Mouse (Mus musculus): ENCODE data around the gene Xntrpc.

Xntrpc gene

DNA sequence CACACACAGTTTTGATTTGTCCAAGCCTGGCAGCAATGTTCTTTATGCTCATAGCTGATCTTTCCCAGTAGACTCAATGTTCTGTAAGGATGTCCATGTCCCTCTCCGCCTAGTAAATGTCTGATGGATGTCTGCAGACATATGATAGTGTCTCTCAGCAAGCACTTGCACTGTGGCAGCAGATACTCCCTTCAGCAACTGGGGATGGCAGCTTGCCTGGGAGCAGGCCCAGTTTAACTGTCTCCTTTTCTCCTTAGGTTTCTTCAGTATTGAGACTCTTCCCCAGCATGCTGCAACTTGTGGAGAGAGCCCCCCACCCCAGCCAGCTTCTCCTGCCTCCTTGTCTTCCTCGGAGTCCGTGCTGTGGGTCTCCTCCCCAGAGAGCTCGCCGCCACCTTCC, 16.3 kb downstream of the Xntrpc start:
- in situ Hi-C loops (cut with MboI), result loop anchor here (25.0 kb wide), 1 partner anchor 419 kb away; the partner anchor contains the start of gene Clpb

DNA sequence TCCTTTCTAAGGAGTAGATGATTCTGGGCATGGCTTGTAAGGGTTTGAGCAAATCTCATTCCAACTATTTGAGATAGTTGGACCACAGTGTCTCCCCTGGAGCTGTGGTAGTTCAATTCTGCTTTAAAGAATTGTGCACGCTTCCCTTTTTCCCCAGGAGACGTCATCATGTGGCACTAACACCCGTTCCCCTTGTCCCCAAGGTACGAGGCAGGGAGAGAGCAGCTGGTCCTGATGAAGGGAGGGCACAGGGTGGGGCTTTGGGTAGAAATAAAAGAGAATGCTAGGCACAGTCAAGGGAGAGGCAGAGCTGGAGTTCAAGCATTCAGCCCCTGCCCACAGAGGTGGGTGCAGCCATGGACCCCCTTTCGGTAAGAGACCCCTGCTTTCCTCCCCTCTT, 17.3 kb downstream of the Xntrpc start, which contains the start of gene Trpc2:
Gene Trpc2, plus strand, starts transcription at position 301 of the 400 bp plus-strand sequence.
- in situ Hi-C loops (cut with MboI), result loop anchor here (25.0 kb wide), 1 partner anchor 421 kb away; the partner anchor contains the start of gene Clpb

DNA sequence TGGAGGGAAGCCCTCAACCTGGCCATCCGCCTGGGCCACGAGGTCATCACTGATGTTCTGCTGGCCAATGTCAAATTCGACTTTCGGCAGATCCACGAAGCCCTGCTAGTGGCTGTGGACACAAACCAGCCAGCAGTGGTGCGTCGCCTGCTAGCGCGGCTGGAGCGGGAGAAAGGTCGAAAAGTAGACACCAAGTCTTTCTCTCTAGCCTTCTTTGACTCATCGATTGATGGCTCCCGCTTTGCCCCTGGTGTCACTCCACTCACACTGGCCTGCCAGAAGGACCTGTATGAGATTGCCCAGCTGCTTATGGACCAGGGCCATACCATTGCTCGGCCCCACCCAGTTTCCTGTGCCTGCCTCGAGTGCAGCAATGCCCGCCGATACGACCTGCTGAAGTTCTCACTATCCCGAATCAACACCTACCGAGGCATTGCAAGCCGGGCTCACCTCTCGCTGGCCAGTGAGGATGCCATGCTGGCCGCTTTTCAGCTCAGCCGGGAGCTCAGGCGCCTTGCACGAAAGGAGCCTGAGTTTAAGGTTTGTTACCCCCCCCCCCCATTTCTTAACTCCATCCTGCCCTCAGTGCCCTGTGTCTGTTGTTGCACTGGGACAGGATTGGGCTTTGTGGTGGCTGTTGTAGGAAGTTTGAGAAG, 18.7 kb downstream of the Xntrpc start:
- in situ Hi-C loops (cut with MboI), result loop anchor here (25.0 kb wide), 1 partner anchor 422 kb away; the partner anchor contains the start of gene Clpb

DNA sequence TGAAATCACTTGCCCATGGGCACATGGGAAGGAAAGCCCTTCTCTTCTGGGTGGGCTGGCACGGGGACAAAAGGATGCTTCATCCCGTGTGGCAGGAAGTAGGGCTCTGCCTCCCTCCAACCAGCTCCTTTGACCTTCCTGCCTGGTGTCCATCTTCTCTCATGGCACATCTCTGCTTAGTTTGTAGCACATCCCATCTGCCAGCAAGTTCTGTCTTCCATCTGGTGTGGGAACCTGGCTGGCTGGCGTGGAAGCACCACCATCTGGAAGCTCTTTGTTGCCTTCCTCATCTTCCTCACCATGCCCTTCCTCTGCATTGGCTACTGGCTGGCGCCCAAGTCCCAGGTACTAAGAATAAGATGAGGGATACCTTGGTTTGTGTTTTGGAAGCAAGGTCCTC, 21.8 kb downstream of the Xntrpc start:
- in situ Hi-C loops (cut with MboI), result loop anchor here (25.0 kb wide), 1 partner anchor 425 kb away; the partner anchor contains the start of gene Clpb

DNA sequence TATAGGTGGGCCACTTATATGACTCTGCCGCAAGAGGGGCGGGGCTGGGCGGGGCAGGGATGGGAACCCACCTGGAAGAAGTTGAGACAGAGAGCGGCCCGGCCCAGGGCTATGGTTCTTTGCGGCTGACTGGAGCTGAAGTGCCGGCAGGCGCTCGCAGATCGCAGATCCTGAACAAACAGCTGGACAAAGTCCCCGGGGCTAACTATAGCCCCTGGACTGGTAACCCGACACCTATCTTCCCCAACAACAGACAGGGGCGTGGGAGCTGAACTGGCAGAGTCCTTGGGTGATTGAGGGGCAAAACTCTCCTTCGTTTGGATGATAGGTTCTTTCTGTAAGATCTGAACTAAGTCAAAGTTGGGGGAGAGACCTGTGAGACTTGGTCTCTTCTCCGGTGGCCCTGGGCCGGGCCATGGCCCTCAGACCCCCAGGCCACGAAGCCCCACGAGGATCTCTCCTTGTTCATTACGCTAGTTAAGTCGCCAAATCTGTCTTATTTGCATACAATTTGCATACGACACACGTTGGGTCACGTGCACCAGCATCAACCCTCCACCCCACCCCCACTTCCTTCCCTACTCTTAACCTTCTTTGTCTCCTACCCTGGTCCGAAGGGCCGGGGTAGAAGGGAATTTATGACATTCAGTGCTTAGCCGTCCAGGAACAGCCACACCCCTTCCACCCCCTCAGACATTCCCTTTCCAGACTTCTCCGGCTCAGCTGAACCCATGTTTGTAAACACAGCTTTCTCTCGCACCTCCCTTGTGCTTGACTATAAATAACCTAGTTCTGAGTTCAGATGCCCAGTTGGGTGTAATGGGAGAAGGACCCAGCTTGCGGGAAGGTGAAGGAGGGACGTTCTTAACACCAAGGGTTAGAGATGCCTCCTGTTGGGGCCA, 34.5 kb downstream of the Xntrpc start:
- in situ Hi-C loops (cut with MboI), result loop anchor here (25.0 kb wide), 1 partner anchor 438 kb away; the partner anchor contains the start of gene Clpb

DNA sequence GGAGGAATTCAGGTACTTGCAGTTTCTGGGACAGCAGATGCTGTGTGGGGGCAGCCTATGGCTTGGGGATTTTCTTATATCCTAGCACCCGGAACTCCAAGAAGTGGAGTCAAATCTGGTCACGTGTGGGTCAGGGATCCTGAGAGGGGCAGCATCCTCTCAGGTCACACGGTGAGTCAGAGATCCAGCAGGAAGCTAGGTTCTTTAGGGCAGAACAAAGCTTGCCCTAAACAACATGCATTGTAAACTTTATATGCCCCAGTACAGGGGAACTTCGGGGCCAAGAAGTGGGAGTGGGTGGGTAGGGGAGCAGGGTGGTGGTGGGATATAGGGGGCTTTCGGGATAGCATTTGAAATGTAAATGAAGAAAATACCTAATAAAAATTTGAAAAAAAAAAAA, 35.4 kb downstream of the Xntrpc start:
- in situ Hi-C loops (cut with MboI), result no loop called here

DNA sequence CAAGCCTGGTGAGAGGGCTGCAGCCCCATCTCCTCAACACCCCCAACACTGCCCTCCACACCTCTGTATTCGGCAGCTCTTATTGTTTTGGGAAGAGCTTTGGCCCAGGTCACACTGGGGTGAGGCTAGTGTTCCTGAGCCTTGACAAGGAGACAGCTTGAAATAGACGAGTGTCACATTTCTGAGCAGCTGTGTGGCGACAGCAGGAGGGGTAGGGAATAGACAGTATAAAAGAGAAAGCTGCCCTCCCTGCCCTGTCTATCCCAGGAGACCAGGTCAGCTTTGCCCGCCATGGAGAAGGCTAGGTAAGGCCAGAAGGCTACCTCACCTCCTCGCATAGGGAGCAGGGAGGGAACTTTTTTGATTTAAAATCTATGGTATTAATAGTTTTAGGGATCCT, 36.0 kb downstream of the Xntrpc start, which contains the start of gene Art1:
Gene Art1, plus strand, starts transcription at position 257 of the 400 bp plus-strand sequence.
- in situ Hi-C loops (cut with MboI), result no loop called here

DNA sequence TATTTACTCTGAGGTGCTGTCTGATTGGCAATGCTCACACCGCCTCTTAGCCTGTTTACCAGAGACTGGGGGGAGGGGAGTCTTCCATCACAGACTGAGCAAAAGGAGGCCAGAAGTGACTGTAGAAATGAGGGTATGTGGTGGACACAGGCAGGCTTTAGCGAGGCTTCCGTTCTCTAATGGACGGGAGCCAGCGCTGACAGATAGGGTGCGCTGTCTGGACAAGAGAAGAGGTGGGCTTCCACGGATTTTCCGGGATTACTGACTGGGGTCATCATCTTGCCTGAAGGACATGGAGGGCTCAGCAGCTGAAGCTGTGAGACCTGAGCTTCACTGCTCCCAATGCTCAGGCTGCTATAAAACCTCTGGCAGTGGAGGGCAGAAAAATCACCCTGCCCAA, 36.7 kb downstream of the Xntrpc start:
- in situ Hi-C loops (cut with MboI), result no loop called here

DNA sequence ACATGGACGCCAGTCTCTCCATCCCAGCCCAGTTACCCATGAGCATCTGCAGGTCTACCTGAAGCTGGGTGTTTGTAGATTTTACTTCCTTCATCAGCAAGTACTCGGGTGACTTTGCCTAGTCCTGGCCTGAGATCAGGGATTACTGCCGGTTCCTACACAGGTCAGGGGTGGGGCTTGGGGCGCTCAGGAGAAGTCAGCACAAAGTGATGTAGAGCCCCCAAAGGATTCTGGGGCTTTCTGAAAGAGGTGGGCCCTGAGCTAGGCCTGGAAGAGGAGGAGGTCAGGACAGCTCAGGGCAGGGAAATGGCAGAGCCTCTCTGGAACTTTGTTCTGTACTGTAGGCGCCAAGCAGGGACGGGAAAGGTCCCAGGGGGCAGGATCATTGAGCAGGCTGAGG, 37.2 kb downstream of the Xntrpc start:
- in situ Hi-C loops (cut with MboI), result no loop called here

DNA sequence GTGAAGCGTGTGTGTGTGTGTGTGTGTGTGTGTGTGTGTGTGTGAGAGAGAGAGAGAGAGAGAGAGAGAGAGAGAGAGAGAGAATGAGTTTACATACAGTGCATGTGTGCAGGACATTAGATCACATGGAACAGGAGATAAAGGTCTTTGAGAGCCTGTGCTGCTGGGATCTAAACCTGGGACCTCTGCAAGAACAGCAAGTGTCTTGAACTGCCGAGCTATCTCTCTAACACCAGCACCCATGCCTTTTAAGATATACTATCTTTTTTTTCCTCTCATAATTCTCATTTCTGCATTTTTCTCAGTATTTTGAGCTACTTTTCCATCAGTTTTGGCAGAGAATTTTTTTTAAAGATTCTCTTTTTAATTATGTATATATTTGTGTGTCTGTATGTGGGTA, 38.0 kb downstream of the Xntrpc start:
- in situ Hi-C loops (cut with MboI), result no loop called here

DNA sequence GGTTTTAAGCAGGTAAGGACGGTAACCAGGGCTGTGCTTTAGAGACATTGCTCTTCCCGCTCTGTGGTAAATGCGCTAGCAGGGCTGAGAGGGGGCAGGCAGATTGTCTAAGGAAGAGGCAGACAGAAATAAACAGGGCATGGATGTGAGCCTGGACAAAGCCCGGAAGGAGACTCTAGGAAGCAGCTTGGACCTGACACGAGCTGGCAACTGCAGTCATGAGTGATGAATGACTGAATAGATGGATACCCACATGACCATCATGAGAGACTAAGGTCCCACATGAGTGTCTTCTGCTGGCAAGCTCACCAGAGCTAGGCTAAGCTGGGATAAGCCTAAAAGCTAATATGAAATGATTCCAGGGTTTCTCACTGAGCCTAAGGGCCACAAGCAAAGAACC, 38.6 kb downstream of the Xntrpc start:
- in situ Hi-C loops (cut with MboI), result no loop called here

DNA sequence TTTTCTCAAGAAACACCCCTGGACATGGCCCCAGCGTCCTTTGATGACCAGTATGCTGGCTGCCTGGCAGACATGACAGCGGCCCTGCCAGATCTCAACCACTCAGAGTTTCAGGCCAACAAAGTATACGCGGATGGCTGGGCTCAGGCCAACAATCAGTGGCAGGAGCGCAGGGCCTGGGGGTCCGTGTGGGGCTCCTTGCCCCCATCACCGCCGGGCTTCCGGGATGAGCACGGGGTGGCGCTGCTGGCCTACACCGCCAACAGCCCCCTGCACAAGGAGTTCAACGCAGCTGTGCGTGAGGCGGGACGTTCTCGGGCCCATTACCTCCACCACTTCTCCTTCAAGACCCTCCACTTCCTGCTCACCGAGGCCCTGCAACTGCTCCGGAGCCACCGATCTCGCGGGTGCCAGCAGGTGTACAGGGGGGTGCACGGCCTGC, 41.2 kb downstream of the Xntrpc start:
- in situ Hi-C loops (cut with MboI), result no loop called here

DNA sequence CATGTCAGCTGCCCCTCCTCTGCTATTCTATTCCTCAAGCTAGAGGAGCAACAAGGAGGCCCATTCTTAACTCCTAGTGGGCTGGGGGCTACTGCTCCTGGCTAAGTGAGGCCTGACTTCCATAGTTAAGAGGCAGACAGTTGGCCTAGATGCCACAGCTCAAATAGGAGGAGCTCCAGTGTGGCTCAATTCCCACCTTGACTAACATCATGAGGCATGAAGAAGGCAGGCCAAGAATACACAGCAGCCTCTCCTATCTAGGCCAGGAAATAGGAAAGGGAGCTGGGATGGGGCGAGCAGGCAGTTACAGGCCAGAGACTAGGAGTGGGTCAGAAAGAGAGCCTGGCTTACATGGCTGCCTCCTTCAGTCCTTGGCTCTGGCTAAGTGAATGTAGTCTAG, 42.7 kb downstream of the Xntrpc start:
- in situ Hi-C loops (cut with MboI), result no loop called here

DNA sequence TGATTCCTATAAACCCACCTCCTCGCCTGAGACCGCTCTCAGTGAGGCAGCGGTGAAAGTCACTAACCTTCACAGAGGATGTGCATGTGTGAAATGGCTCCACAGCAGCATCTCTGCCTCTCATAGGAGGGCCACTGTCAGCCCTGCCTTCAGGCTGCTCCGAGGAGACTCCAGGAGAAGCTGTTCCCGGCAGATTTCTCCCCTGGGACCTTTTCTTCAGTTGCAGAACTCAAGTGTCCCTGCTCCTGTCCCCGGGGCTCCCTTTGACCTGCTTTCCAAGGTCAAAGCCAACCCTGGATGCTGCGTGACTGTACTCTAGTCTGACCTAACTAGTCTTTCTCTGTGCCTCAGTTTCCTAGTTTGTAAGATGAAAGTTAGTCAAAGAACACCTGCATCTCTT, 43.7 kb downstream of the Xntrpc start, which contains the start of gene Art5:
Gene Art5, minus strand, starts transcription at position 319 of the 400 bp plus-strand sequence.
- in situ Hi-C loops (cut with MboI), result no loop called here

DNA sequence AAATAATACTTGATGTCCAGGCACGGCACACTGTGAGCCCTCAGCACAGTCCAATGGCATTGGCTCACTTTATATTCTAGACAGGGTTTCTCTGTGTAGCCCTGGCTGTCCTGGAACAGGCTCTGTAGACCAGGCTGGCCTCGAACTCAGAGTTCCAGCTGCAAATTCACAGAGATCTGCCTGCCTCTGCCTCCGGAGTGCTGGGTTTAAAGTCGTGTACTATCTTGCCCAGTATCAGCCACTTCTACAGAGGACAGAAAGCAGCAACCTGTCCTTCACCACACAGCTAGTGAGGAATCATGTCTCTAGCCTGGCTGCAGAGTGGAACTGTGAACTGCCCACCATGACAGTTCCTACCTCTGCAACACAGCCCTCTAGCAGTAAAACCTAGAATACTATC, 44.2 kb downstream of the Xntrpc start:
- in situ Hi-C loops (cut with MboI), result no loop called here

DNA sequence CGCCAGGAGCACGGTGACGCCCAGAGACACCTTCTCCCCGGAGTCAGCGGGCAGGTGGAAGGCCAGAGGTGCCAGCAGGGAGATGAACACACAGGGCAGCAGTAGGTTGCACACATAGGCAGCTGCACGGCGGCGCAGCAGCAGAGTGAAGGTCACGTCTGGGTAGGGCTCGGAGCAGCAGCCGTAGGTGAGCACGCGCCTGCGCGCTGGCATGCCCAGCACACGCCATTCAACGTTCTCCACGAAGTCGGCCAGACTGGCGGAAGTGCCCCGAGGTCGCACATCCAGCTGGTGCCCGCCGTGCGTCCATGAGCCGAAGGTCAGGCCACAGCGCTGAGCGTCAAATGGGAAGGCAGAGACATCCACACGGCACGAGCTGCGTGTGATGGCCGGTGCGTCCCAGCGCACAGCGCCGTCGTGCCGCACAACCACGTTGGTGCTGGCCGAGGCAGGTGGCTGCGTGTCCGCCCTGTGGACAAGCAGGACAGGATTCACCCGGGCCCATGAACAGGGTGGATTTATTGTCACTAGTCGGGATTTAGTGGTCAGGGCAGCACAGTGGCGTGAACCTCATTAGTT, 47.7 kb downstream of the Xntrpc start:
- in situ Hi-C loops (cut with MboI), result no loop called here

DNA sequence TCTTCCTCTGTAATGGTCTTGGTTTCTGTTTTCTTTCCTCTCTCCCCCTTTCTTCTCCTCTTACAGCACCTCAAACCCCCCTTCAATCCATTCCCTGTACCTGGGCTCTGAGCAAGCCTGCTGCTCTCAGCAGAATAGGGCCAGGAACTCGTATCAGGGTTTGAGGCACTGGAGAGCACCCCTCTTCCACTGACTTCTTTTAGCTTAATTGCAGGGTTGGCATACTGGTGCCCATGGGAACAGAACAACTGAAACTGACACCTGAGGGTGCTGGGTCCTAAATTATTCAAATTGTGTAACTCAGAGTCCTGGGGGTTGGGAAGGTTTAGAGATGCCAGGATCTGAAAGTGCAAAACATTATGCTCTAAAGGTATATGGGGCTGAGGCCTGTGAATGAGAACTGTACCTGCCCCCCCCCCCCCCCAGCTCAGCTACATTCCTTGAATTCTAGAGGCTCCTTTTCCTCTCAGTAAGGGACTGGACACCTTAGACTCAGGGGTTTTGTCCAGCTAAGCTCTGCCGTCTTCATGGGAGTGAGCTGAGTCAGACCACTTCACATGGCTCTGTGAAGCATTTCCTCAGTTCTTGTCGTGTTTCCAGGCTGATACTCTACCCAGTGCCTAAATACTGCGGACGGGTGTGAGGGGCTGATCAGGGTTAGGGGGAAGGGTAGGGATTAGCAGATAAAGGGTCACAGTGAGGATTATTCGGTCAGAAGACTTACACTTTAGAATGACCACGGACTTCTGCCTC, 51.2 kb downstream of the Xntrpc start, which contains the start of gene Chrna10:
Gene Chrna10, minus strand, starts transcription at position 250 of the 753 bp plus-strand sequence.
- in situ Hi-C loops (cut with MboI), result no loop called here

DNA sequence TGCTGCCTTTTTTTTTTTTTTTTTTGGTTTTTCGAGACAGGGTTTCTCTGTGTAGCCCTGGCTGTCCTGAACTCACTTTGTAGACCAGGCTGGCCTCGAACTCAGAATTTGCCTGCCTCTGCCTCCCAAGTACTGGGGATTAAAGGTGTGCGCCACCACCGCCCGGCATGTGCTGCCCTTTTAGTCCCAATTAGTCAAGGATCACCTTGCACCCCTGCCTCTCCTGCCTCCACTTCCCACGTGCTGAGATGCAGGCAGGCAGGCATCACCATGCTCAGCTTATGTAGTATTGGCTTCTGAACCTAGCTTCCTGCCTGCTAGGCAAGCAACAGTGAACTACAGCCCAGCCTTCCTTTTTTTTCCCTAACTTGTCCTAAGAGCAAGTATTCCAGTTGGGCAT, 51.9 kb downstream of the Xntrpc start:
- in situ Hi-C loops (cut with MboI), result no loop called here

DNA sequence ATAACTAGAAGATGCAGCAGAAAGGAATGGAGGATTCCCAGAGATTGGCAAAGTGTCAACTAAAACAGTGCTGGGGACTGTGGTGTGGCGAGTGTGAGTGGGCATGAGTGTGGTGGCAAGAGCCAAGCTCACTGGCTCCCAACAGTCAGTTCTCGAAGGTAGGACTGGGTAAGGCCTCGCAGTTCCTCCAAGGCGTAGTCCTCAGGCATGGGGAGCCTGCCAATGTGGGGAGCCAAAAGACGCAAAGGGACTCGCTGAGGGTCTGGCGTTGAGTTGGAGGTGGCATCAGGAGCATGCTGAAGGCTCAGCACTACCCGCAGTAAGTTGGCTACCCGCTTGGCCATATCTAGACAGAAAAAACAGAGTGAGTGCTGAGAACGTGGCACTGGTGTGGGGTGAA, 54.8 kb downstream of the Xntrpc start:
- in situ Hi-C loops (cut with MboI), result no loop called here

DNA sequence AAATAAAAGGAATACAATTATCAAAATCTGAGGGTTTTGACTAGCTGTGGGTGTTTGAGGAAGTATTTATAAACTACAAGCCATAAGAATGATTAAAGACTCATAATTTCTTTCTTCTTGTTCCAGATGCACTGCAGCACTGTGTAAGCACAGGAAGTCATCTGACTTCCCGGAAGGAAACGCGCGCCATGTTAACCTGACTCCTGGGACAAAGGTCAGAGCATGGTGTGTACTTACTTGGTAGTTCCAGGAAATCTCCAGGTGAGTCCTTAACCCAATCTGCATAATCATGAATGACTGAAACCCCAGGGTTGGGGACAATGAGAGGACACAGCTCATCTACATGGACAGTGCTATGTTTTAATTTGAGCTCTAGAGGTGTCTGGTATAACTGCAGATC, 66.9 kb downstream of the Xntrpc start:
- in situ Hi-C loops (cut with MboI), result no loop called here

DNA sequence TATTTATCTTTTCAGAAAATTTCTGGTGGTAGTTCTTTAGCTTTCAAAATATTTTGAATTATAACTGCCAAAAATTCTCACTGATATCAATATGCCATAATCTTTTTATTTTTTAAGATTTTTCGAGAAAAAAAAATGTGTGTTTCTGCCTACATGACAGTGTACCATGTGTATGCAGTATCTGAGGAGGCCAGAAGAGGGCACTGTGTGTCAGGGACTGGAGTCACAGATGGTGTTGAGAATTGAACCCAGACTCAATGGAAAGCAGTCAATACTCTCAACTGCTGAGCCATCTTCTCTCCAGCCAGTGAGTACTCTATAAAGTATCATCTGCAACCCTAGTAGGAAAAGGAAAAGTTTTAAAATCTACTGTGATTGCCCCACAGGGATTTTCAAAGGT, 72.0 kb downstream of the Xntrpc start:
- in situ Hi-C loops (cut with MboI), result no loop called here

Measured in mature B cell (primary cell).